Mouse (Mus musculus): ENCODE measurements around the gene Rxfp3. TPM values are rescaled to one million over a fixed set of nuclear protein-coding genes. Genes with fewer than 3 reads are reported as not detected.

The Rxfp3 gene
- 0.02 TPM for polyA plus RNA-seq (2012; fragmentation: generic; extraction: Trizol)
- long read RNA-seq, experiment 1: 0 reads
- long read RNA-seq, experiment 2: 0 reads

GRCm38 (mm10) chr15:11037711-11038110, at the start of gene Rxfp3:
Rxfp3 (minus strand) TSS chr15:11037991.
- Histone ChIP-seq H3K4me3 (ENCODE audit: insufficient read depth, poor library complexity, severe bottlenecking) (peak within 1 kb of the TSS; percentile 7), H3K79me3 (ENCODE audit: low read depth) (no peaks in the 10 kb centered on the region), H3K79me2 (ENCODE audit: control insufficient read depth, insufficient read depth) (no peaks in the 10 kb centered on the region), H3K36me3 (ENCODE audit: control insufficient read depth, insufficient read depth) (no peaks in the 10 kb centered on the region), H3K27me3 (ENCODE audit: control insufficient read depth, insufficient read depth, insufficient read length) (peaks cover 31% of the 10 kb centered on the region), H3ac (ENCODE audit: control insufficient read depth, insufficient read length, low read depth) (no peak within 1 kb of the TSS)
- TF ChIP-seq USF1 (IDR thresholded peaks at IDR 0.05; ENCODE audit: low read depth): no peak
- TF ChIP-seq CEBPB (IDR thresholded peaks at IDR 0.05; ENCODE audit: low read depth): peak; percentile 3
- no peak for TF ChIP-seq CTCF (IDR thresholded peaks at IDR 0.05; ENCODE audit: control insufficient read depth, insufficient read depth, insufficient read length)
- TF ChIP-seq MAX (IDR thresholded peaks at IDR 0.05): no peak
- TF ChIP-seq MYOG (IDR thresholded peaks at IDR 0.05; ENCODE audit: control insufficient read depth, extremely low read depth, insufficient read length): no peak
- TF ChIP-seq MYOD1 (IDR thresholded peaks at IDR 0.05; ENCODE audit: control insufficient read depth, insufficient read length, low read depth): no peak
- TF ChIP-seq FOSL1 (IDR thresholded peaks at IDR 0.05; ENCODE audit: insufficient read depth, low read length, poor library complexity, severe bottlenecking): no peak

- H3ac ChIP-seq (ENCODE audit: control insufficient read depth, insufficient read length, low read depth): no peak overlapping the region
- no peaks in the 10 kb centered on the region for H3K27me3 ChIP-seq (ENCODE audit: control insufficient read depth, insufficient read depth, insufficient read length)
- no peak overlapping the region for H3K4me3 ChIP-seq (ENCODE audit: insufficient read depth, poor library complexity, severe bottlenecking)
- no peaks in the 10 kb centered on the region for H3K36me3 ChIP-seq (ENCODE audit: control insufficient read depth, insufficient read depth)
- no peaks in the 10 kb centered on the region for H3K79me3 ChIP-seq (ENCODE audit: low read depth)
- H3K79me2 ChIP-seq (ENCODE audit: control insufficient read depth, insufficient read depth): no peaks in the 10 kb centered on the region
- TF ChIP-seq FOSL1 (IDR thresholded peaks at IDR 0.05; ENCODE audit: insufficient read depth, low read length, poor library complexity, severe bottlenecking) (no peak), MAX (IDR thresholded peaks at IDR 0.05) (no peak), MYOG (IDR thresholded peaks at IDR 0.05; ENCODE audit: control insufficient read depth, extremely low read depth, insufficient read length) (no peak), CTCF (IDR thresholded peaks at IDR 0.05; ENCODE audit: control insufficient read depth, insufficient read depth, insufficient read length) (no peak), CEBPB (IDR thresholded peaks at IDR 0.05; ENCODE audit: low read depth) (no peak), USF1 (IDR thresholded peaks at IDR 0.05; ENCODE audit: low read depth) (no peak), MYOD1 (IDR thresholded peaks at IDR 0.05; ENCODE audit: control insufficient read depth, insufficient read length, low read depth) (no peak)
These were observed 47.2 kb upstream of the Rxfp3 start for GRCm38 (mm10) chr15:11084993-11085365.

GRCm38 (mm10) chr15:11084241-11084992, 46.6 kb upstream of the Rxfp3 start:
- Histone ChIP-seq H3K36me3 (ENCODE audit: control insufficient read depth, insufficient read depth) (no peaks in the 10 kb centered on the region), H3ac (ENCODE audit: control insufficient read depth, insufficient read length, low read depth) (no peak overlapping the region), H3K4me3 (ENCODE audit: insufficient read depth, poor library complexity, severe bottlenecking) (no peak overlapping the region), H3K79me2 (ENCODE audit: control insufficient read depth, insufficient read depth) (no peaks in the 10 kb centered on the region), H3K27me3 (ENCODE audit: control insufficient read depth, insufficient read depth, insufficient read length) (no peaks in the 10 kb centered on the region), H3K79me3 (ENCODE audit: low read depth) (no peaks in the 10 kb centered on the region)
- TF ChIP-seq MYOG (IDR thresholded peaks at IDR 0.05; ENCODE audit: control insufficient read depth, extremely low read depth, insufficient read length) (no peak), FOSL1 (IDR thresholded peaks at IDR 0.05; ENCODE audit: insufficient read depth, low read length, poor library complexity, severe bottlenecking) (no peak), USF1 (IDR thresholded peaks at IDR 0.05; ENCODE audit: low read depth) (no peak), MYOD1 (IDR thresholded peaks at IDR 0.05; ENCODE audit: control insufficient read depth, insufficient read length, low read depth) (no peak), MAX (IDR thresholded peaks at IDR 0.05) (no peak), CTCF (IDR thresholded peaks at IDR 0.05; ENCODE audit: control insufficient read depth, insufficient read depth, insufficient read length) (no peak), CEBPB (IDR thresholded peaks at IDR 0.05; ENCODE audit: low read depth) (no peak)

- no peaks in the 10 kb centered on the region for H3K79me2 ChIP-seq (ENCODE audit: control insufficient read depth, insufficient read depth)
- no peak for TF ChIP-seq FOSL1 (IDR thresholded peaks at IDR 0.05; ENCODE audit: insufficient read depth, low read length, poor library complexity, severe bottlenecking)
- TF ChIP-seq MAX (IDR thresholded peaks at IDR 0.05): no peak
- no peak for TF ChIP-seq CTCF (IDR thresholded peaks at IDR 0.05; ENCODE audit: control insufficient read depth, insufficient read depth, insufficient read length)
- no peak overlapping the region for H3K4me3 ChIP-seq (ENCODE audit: insufficient read depth, poor library complexity, severe bottlenecking)
- no peaks in the 10 kb centered on the region for H3K36me3 ChIP-seq (ENCODE audit: control insufficient read depth, insufficient read depth)
- no peak overlapping the region for H3ac ChIP-seq (ENCODE audit: control insufficient read depth, insufficient read length, low read depth)
- H3K27me3 ChIP-seq (ENCODE audit: control insufficient read depth, insufficient read depth, insufficient read length): no peaks in the 10 kb centered on the region
- no peaks in the 10 kb centered on the region for H3K79me3 ChIP-seq (ENCODE audit: low read depth)
These were observed 45.9 kb upstream of the Rxfp3 start for GRCm38 (mm10) chr15:11083678-11084077.

- no peaks in the 10 kb centered on the region for H3K36me3 ChIP-seq (ENCODE audit: control insufficient read depth, insufficient read depth)
- no peaks in the 10 kb centered on the region for H3K27me3 ChIP-seq (ENCODE audit: control insufficient read depth, insufficient read depth, insufficient read length)
- no peaks in the 10 kb centered on the region for H3K79me2 ChIP-seq (ENCODE audit: control insufficient read depth, insufficient read depth)
- no peak overlapping the region for H3ac ChIP-seq (ENCODE audit: control insufficient read depth, insufficient read length, low read depth)
- no peak overlapping the region for H3K4me3 ChIP-seq (ENCODE audit: insufficient read depth, poor library complexity, severe bottlenecking)
- no peaks in the 10 kb centered on the region for H3K79me3 ChIP-seq (ENCODE audit: low read depth)
- TF ChIP-seq MYOG (IDR thresholded peaks at IDR 0.05; ENCODE audit: control insufficient read depth, extremely low read depth, insufficient read length): no peak
- TF ChIP-seq CTCF (IDR thresholded peaks at IDR 0.05; ENCODE audit: control insufficient read depth, insufficient read depth, insufficient read length): no peak
- TF ChIP-seq FOSL1 (IDR thresholded peaks at IDR 0.05; ENCODE audit: insufficient read depth, low read length, poor library complexity, severe bottlenecking): no peak
- TF ChIP-seq CEBPB (IDR thresholded peaks at IDR 0.05; ENCODE audit: low read depth): no peak
- no peak for TF ChIP-seq MYOD1 (IDR thresholded peaks at IDR 0.05; ENCODE audit: control insufficient read depth, insufficient read length, low read depth)
- no peak for TF ChIP-seq MAX (IDR thresholded peaks at IDR 0.05)
- no peak for TF ChIP-seq USF1 (IDR thresholded peaks at IDR 0.05; ENCODE audit: low read depth)
These were observed 45.3 kb upstream of the Rxfp3 start for GRCm38 (mm10) chr15:11082961-11083569.
